Mouse (Mus musculus) testis, adult 2 months (tissue): ENCODE data around the gene Tmem177.

Experiments used
- CTCF ChIP-seq: fragments of 200-500 bp; IDR thresholded peaks from 2 replicates; pipeline ENCODE4 v1.5.1; 2012; ENCODE audit warnings: low read depth, mild to moderate bottlenecking, inconsistent platforms, low read length, moderate library complexity; ENCODE audit not compliant: control insufficient read depth, insufficient read depth, insufficient replicate concordance
- POLR2A ChIP-seq: fragments of 200-500 bp; IDR thresholded peaks from 2 replicates; pipeline ENCODE4 v1.6.1; 2012; ENCODE audit warnings: low read depth, mild to moderate bottlenecking, inconsistent platforms, low read length, moderate library complexity; ENCODE audit not compliant: control insufficient read depth

DNA sequence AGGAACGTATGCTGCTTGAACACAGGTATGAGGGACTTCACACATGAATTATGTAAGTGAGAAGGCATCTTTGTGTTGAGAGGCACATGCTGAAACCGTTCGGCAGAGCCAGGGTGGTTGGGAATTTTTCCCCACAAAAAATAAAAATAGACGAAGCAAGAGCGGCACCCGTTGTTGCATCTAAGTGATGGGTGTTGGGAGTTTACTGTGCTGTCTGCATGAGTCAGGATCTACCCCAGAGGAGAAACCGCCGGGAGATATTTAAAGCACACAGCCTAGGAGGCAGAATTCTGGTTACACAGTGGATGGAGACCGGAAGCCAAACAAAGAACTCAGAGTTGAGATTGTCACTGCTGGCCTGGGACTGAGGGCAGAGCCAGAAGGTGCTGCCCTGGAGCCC, 21.9 kb downstream of the Tmem177 start:
- TF ChIP-seq CTCF (no peak), POLR2A (no peak)
